ENCODE assay signal across 22 mouse cellular contexts in genomic region chr2:180960187-180960586, GRCm38 (mm10). TPM values are rescaled to one million over a fixed set of nuclear protein-coding genes. Genes with fewer than 3 reads are reported as not detected.
A peak's percentile ranks its signal among the peaks of the same experiment; 100 is the strongest.
DNase-seq lines count a peak whose midpoint lies in the region; ATAC-seq and TF ChIP-seq lines count a peak whose summit lies in the region.
"Had no signal": no experiment of that assay in that cellular context is flagged by ENCODE, and none has a peak within 500 bp of the region (broad histone marks: within the 10 kb centered on the region; RNA-seq: fewer than 3 reads in every experiment).

No protein-coding gene starts in this region.

- no peak for ATAC-seq in kidney, postnatal 0 days (replicated peaks; ENCODE audit: low FRiP score, low read depth)
- ATAC-seq in kidney, embryonic 16.5 days (ENCODE audit: low FRiP score, low TSS enrichment), result no peak
- ATAC-seq in lung, embryonic 16.5 days (ENCODE audit: low read depth), result peak; percentile 79
- ATAC-seq in stomach, embryonic 14.5 days (ENCODE audit: insufficient number of reproducible peaks, insufficient read depth, low FRiP score, low read depth), result no peak
- no peak for ATAC-seq in stomach, postnatal 0 days (ENCODE audit: low FRiP score, low TSS enrichment)
- ATAC-seq: forebrain, embryonic 14.5 days; forebrain, postnatal 0 days had no signal

- TF ChIP-seq CTCF in kidney, postnatal 0 days (IDR thresholded peaks at IDR 0.05; ENCODE audit: low read depth), result no peak
- no peak for TF ChIP-seq CTCF in stomach, postnatal 0 days (IDR thresholded peaks at IDR 0.05; ENCODE audit: low read depth)

- 47% methylated on average over 3 of the region's 3 CpGs for WGBS in kidney, postnatal 0 days
- 50% methylated on average over 3 of the region's 3 CpGs for WGBS in kidney, embryonic 16.5 days
- 33% methylated on average over 3 of the region's 3 CpGs for WGBS in lung, embryonic 16.5 days
- WGBS in stomach, embryonic 14.5 days, result 39% methylated on average over 3 of the region's 3 CpGs
- 39% methylated on average over 3 of the region's 3 CpGs for WGBS in stomach, postnatal 0 days

- no peak for TF ChIP-seq EP300 in stomach, postnatal 0 days (optimal IDR thresholded peaks at IDR 0.05)

- 0 out of 2 replicates have a peak, but pooled peaks cover 3% of the 10 kb centered on the region for H3K4me1 ChIP-seq in kidney, postnatal 0 days (replicated peaks; ENCODE audit: insufficient read depth, low read length)
- H3K4me1 ChIP-seq in kidney, embryonic 16.5 days (ENCODE audit: insufficient read depth, low read length), result no peaks in the 10 kb centered on the region
- peaks cover 4% of the 10 kb centered on the region for H3K4me1 ChIP-seq in lung, embryonic 16.5 days (replicated peaks; ENCODE audit: control insufficient read depth, insufficient read depth, low read length)
- H3K4me1 ChIP-seq in stomach, embryonic 14.5 days (ENCODE audit: control insufficient read depth, insufficient read depth, low read length), result peaks cover 5% of the 10 kb centered on the region; the same call in 1 of the 2 replicates
- no peaks in the 10 kb centered on the region; the same call in 1 of the 2 replicates for H3K4me1 ChIP-seq in stomach, postnatal 0 days (replicated peaks; ENCODE audit: control insufficient read depth, insufficient read depth)

- no peaks in the 10 kb centered on the region for H3K9me3 ChIP-seq in kidney, postnatal 0 days (replicated peaks; ENCODE audit: low read length)
- H3K9me3 ChIP-seq in kidney, embryonic 16.5 days (ENCODE audit: low read length), result no peaks in the 10 kb centered on the region
- H3K9me3 ChIP-seq in lung, embryonic 16.5 days (ENCODE audit: control insufficient read depth, low read length), result no peaks in the 10 kb centered on the region
- H3K9me3 ChIP-seq in stomach, embryonic 14.5 days (ENCODE audit: control insufficient read depth, low read depth, low read length), result no peaks in the 10 kb centered on the region
- H3K9me3 ChIP-seq in stomach, postnatal 0 days (ENCODE audit: control insufficient read depth, low read length), result no peaks in the 10 kb centered on the region
- H3K9me3 ChIP-seq: forebrain, embryonic 10.5 days; hindbrain, embryonic 12.5 days; hindbrain, embryonic 15.5 days had no signal

- H3K9ac ChIP-seq in kidney, postnatal 0 days (ENCODE audit: low read depth, low read length), result no peak overlapping the region
- no peak overlapping the region for H3K9ac ChIP-seq in kidney, embryonic 16.5 days (replicated peaks; ENCODE audit: low read length)
- no peak overlapping the region for H3K9ac ChIP-seq in lung, embryonic 16.5 days (ENCODE audit: low read length)
- no peak overlapping the region for H3K9ac ChIP-seq in stomach, embryonic 14.5 days (replicated peaks; ENCODE audit: low read depth, low read length)
- H3K9ac ChIP-seq in stomach, postnatal 0 days (ENCODE audit: low read length), result no peak overlapping the region
- H3K9ac ChIP-seq: forebrain, postnatal 0 days; hindbrain, embryonic 12.5 days; hindbrain, embryonic 15.5 days had no signal

- H3K4me2 ChIP-seq in kidney, postnatal 0 days (ENCODE audit: low read length), result no peak overlapping the region
- H3K4me2 ChIP-seq in kidney, embryonic 16.5 days (replicated peaks; ENCODE audit: low read depth, low read length), result no peak overlapping the region
- no peak overlapping the region for H3K4me2 ChIP-seq in lung, embryonic 16.5 days (ENCODE audit: low read depth, low read length)
- no peak overlapping the region for H3K4me2 ChIP-seq in stomach, embryonic 14.5 days (replicated peaks; ENCODE audit: low read depth, low read length)
- no peak overlapping the region for H3K4me2 ChIP-seq in stomach, postnatal 0 days (replicated peaks; ENCODE audit: low read depth)
- H3K4me2 ChIP-seq: heart, embryonic 11.5 days; hindbrain, embryonic 12.5 days; hindbrain, embryonic 15.5 days had no signal

- H3K27ac ChIP-seq in kidney, postnatal 0 days, result no peak overlapping the region
- H3K27ac ChIP-seq in kidney, embryonic 16.5 days (ENCODE audit: low read length), result no peak overlapping the region
- peak overlapping the region; percentile 74 for H3K27ac ChIP-seq in lung, embryonic 16.5 days (ENCODE audit: low read length)
- H3K27ac ChIP-seq in stomach, embryonic 14.5 days (ENCODE audit: low read length), result peak overlapping the region; percentile 4; the same call in 1 of the 2 replicates
- H3K27ac ChIP-seq in stomach, postnatal 0 days (replicated peaks), result no peak overlapping the region
- H3K27ac ChIP-seq: forebrain, embryonic 10.5 days; gastrocnemius, adult 2 months; hindbrain, embryonic 12.5 days; hindbrain, embryonic 15.5 days had no signal

- H3K4me3 ChIP-seq in kidney, postnatal 0 days (replicated peaks; ENCODE audit: low read depth, low read length), result no peak overlapping the region
- H3K4me3 ChIP-seq in kidney, embryonic 16.5 days (ENCODE audit: low read length), result no peak overlapping the region
- H3K4me3 ChIP-seq in lung, embryonic 16.5 days (ENCODE audit: low read length), result no peak overlapping the region
- no peak overlapping the region for H3K4me3 ChIP-seq in stomach, embryonic 14.5 days (ENCODE audit: low read depth, low read length)
- no peak overlapping the region for H3K4me3 ChIP-seq in stomach, postnatal 0 days (ENCODE audit: low read depth, low read length)
- H3K4me3 ChIP-seq: forebrain, embryonic 10.5 days; gastrocnemius, adult 2 months; hindbrain, embryonic 12.5 days; hindbrain, embryonic 15.5 days had no signal

- no peaks in the 10 kb centered on the region for H3K27me3 ChIP-seq in kidney, postnatal 0 days (ENCODE audit: insufficient read depth, low read length)
- 0 out of 2 replicates have a peak, but pooled peaks cover 3% of the 10 kb centered on the region for H3K27me3 ChIP-seq in kidney, embryonic 16.5 days (ENCODE audit: insufficient read depth, low read length)
- H3K27me3 ChIP-seq in lung, embryonic 16.5 days (ENCODE audit: control insufficient read depth, insufficient read depth, low read depth, low read length), result peaks cover 4% of the 10 kb centered on the region; the same call in 1 of the 2 replicates
- H3K27me3 ChIP-seq in stomach, embryonic 14.5 days (ENCODE audit: control insufficient read depth, insufficient read depth, low read length), result no peaks in the 10 kb centered on the region
- no peaks in the 10 kb centered on the region for H3K27me3 ChIP-seq in stomach, postnatal 0 days (ENCODE audit: control insufficient read depth, insufficient read depth, low read length)
- H3K27me3 ChIP-seq: hindbrain, embryonic 12.5 days; hindbrain, embryonic 15.5 days had no signal

- peak; percentile 57 for DNase-seq in kidney, postnatal 0 days (ENCODE audit: low spot score)
- DNase-seq in lung, postnatal 14 days, result no peak
- DNase-seq in stomach, postnatal 0 days (ENCODE audit: low spot score), result no peak
- DNase-seq: adrenal gland, postnatal 10 days; adrenal gland, postnatal 36 days; cerebellum, adult 18-20 months; cerebellum, adult 9-10 months; cerebellum, postnatal 14 days; forebrain, postnatal 0 days; gastrocnemius, adult 2 months; gastrocnemius, postnatal 14 days; heart, adult 11 months had no signal

- no peaks in the 10 kb centered on the region for H3K36me3 ChIP-seq in kidney, postnatal 0 days (ENCODE audit: insufficient read depth, low read length)
- H3K36me3 ChIP-seq in kidney, embryonic 16.5 days (ENCODE audit: insufficient read depth, low read length), result no peaks in the 10 kb centered on the region
- no peaks in the 10 kb centered on the region for H3K36me3 ChIP-seq in lung, embryonic 16.5 days (ENCODE audit: control insufficient read depth, insufficient read depth, low read length)
- H3K36me3 ChIP-seq in stomach, embryonic 14.5 days (ENCODE audit: control insufficient read depth, insufficient read depth, low read length), result no peaks in the 10 kb centered on the region
- H3K36me3 ChIP-seq in stomach, postnatal 0 days (ENCODE audit: control insufficient read depth, insufficient read depth, low read length), result no peaks in the 10 kb centered on the region
- H3K36me3 ChIP-seq: forebrain, embryonic 10.5 days; hindbrain, embryonic 12.5 days; hindbrain, embryonic 15.5 days had no signal

RNA-seq across cellular contexts. Expression of gene Nkain4, which starts 5.7 kb away (rescaled TPM):
- polyA plus RNA-seq in kidney, postnatal 0 days (2015; fragmentation: Nextera tagmentation; extraction: Ambion mirVana), result 24.1 and 26.6 TPM in 2 replicates
- 36.9 and 48.7 TPM in 2 replicates for polyA plus RNA-seq in kidney, embryonic 16.5 days (2015; fragmentation: Nextera tagmentation; extraction: Ambion mirVana)
- 98.4 and 106 TPM in 2 replicates for polyA plus RNA-seq in lung, embryonic 16.5 days (2015; fragmentation: Nextera tagmentation; extraction: Ambion mirVana)
- 66.2 and 72.2 TPM in 2 replicates for polyA plus RNA-seq in stomach, embryonic 14.5 days (2014; fragmentation: Nextera tagmentation; extraction: Ambion mirVana)
- polyA plus RNA-seq in stomach, postnatal 0 days (2015; fragmentation: Nextera tagmentation; extraction: Ambion mirVana), result 42.7 and 44.0 TPM in 2 replicates

RNA-seq across cellular contexts. Expression of gene Arfgap1, which starts 6.8 kb away (rescaled TPM):
- 55.7 and 65.9 TPM in 2 replicates for polyA plus RNA-seq in kidney, postnatal 0 days (2015; fragmentation: Nextera tagmentation; extraction: Ambion mirVana)
- 110 and 114 TPM in 2 replicates for polyA plus RNA-seq in kidney, embryonic 16.5 days (2015; fragmentation: Nextera tagmentation; extraction: Ambion mirVana)
- 96.2 and 98.6 TPM in 2 replicates for polyA plus RNA-seq in lung, embryonic 16.5 days (2015; fragmentation: Nextera tagmentation; extraction: Ambion mirVana)
- 90.4 and 95.0 TPM in 2 replicates for polyA plus RNA-seq in stomach, embryonic 14.5 days (2014; fragmentation: Nextera tagmentation; extraction: Ambion mirVana)
- 45.1 and 45.2 TPM in 2 replicates for polyA plus RNA-seq in stomach, postnatal 0 days (2015; fragmentation: Nextera tagmentation; extraction: Ambion mirVana)

RNA-seq across cellular contexts. Expression of gene Col20a1, which starts 26.1 kb away (rescaled TPM):
- 0.34 and 0.41 TPM in 2 replicates for polyA plus RNA-seq in kidney, postnatal 0 days (2015; fragmentation: Nextera tagmentation; extraction: Ambion mirVana)
- polyA plus RNA-seq in kidney, embryonic 16.5 days (2015; fragmentation: Nextera tagmentation; extraction: Ambion mirVana), result 0.22 and 0.47 TPM in 2 replicates
- 0.09 and 0.30 TPM in 2 replicates for polyA plus RNA-seq in lung, embryonic 16.5 days (2015; fragmentation: Nextera tagmentation; extraction: Ambion mirVana)
- polyA plus RNA-seq in stomach, embryonic 14.5 days (2014; fragmentation: Nextera tagmentation; extraction: Ambion mirVana), result 0.53 and 1.1 TPM in 2 replicates
- polyA plus RNA-seq in stomach, postnatal 0 days (2015; fragmentation: Nextera tagmentation; extraction: Ambion mirVana), result 0.98 and 1.3 TPM in 2 replicates

RNA-seq across cellular contexts. Expression of gene Birc7, which starts 31.4 kb away (rescaled TPM):
- not detected in 2 replicates for polyA plus RNA-seq in kidney, postnatal 0 days (2015; fragmentation: Nextera tagmentation; extraction: Ambion mirVana)
- polyA plus RNA-seq in kidney, embryonic 16.5 days (2015; fragmentation: Nextera tagmentation; extraction: Ambion mirVana), result not detected in 2 replicates
- polyA plus RNA-seq in lung, embryonic 16.5 days (2015; fragmentation: Nextera tagmentation; extraction: Ambion mirVana), result 0.14 TPM in 1 of 2 replicates, not detected in the other
- 0.17 TPM in 1 of 2 replicates, not detected in the other for polyA plus RNA-seq in stomach, embryonic 14.5 days (2014; fragmentation: Nextera tagmentation; extraction: Ambion mirVana)
- 0.06 and 0.11 TPM in 2 replicates for polyA plus RNA-seq in stomach, postnatal 0 days (2015; fragmentation: Nextera tagmentation; extraction: Ambion mirVana)
- polyA plus RNA-seq: embryonic facial prominence, embryonic 14.5 days; forebrain, embryonic 14.5 days; heart, embryonic 14.5 days had no signal

RNA-seq across cellular contexts. Expression of gene Ythdf1, which starts 39.4 kb away (rescaled TPM):
- polyA plus RNA-seq in kidney, postnatal 0 days (2015; fragmentation: Nextera tagmentation; extraction: Ambion mirVana), result 50.0 and 55.5 TPM in 2 replicates
- polyA plus RNA-seq in kidney, embryonic 16.5 days (2015; fragmentation: Nextera tagmentation; extraction: Ambion mirVana), result 16.0 and 27.1 TPM in 2 replicates
- 13.4 and 14.9 TPM in 2 replicates for polyA plus RNA-seq in lung, embryonic 16.5 days (2015; fragmentation: Nextera tagmentation; extraction: Ambion mirVana)
- 27.1 and 35.3 TPM in 2 replicates for polyA plus RNA-seq in stomach, embryonic 14.5 days (2014; fragmentation: Nextera tagmentation; extraction: Ambion mirVana)
- 26.2 and 27.6 TPM in 2 replicates for polyA plus RNA-seq in stomach, postnatal 0 days (2015; fragmentation: Nextera tagmentation; extraction: Ambion mirVana)

Comparison
In these comparisons a context has a peak if more than half of its experiments do, and no peak if none do; other contexts are left out.
1. H3K27ac ChIP-seq: peak in lung, embryonic 16.5 days (single experiment) and stomach, embryonic 14.5 days (single experiment); none in kidney, postnatal 0 days (single experiment), kidney, embryonic 16.5 days (single experiment) and stomach, postnatal 0 days (single experiment).